Mouse (Mus musculus) c-Kit-positive CD71-positive TER-119-positive erythroid progenitor cells, embryonic 14.5 days (primary cell): ENCODE measurements around the gene Obp1b.
"Not testable (repeated sequence)": the region's sequence is repeated elsewhere in the genome, so short reads cannot be mapped to it uniquely, and the experiment has no call there.

Experiments used
- DNase-seq: peaks from one replicate; pipeline ENCODE4 v3.0.0-alpha.2; 2013; ENCODE audit warnings: low spot score

Obp1b gene

GRCm38 (mm10) chrX:78186477-78186876 is at the start of gene Obp1b:
TSS of gene Obp1b (plus strand) at chrX:78186777.
- DNase-seq: not testable (repeated sequence)

GRCm38 (mm10) chrX:78202220-78202619 is 15.6 kb downstream of the Obp1b start:
- not testable (repeated sequence) for DNase-seq

GRCm38 (mm10) chrX:78202829-78203228 is 16.3 kb downstream of the Obp1b start:
- no peak for DNase-seq
